Mouse (Mus musculus): ENCODE measurements around the gene Gm20390. TPM values are rescaled to one million over a fixed set of nuclear protein-coding genes. Genes with fewer than 3 reads are reported as not detected.

Gm20390 gene
- total RNA-seq, 1 experiment from 2014 or later: 10.9 TPM

GRCm38 (mm10) chr11:93907839-93908238 is 60.3 kb downstream of the Gm20390 start:
- ATAC-seq (ENCODE audit: extremely low read depth, insufficient number of reproducible peaks, low FRiP score, poor library complexity, severe bottlenecking): no peak

- no peak for ATAC-seq (ENCODE audit: extremely low read depth, insufficient number of reproducible peaks, low FRiP score, poor library complexity, severe bottlenecking)
Observed at GRCm38 (mm10) chr11:93906834-93907233, 61.3 kb downstream of the Gm20390 start.

Other genes starting within 250 kb of the Gm20390 start
- 30.2 and 38.8 TPM in 2 replicates for gene Utp18, start 82.5 kb downstream of the Gm20390 start, total RNA-seq (2017)
- 59.0 and 68.0 TPM in 2 replicates for gene Mbtd1, start 82.4 kb downstream of the Gm20390 start, total RNA-seq (2017)
- gene Nme2, start 12.0 kb downstream of the Gm20390 start, total RNA-seq (2017): 40.9 and 60.4 TPM in 2 replicates
- gene Nme1, start 228 bp upstream of the Gm20390 start, total RNA-seq (2017): 10.5 and 22.0 TPM in 2 replicates
- gene Spag9, start 27.8 kb upstream of the Gm20390 start, total RNA-seq (2017): 180 and 187 TPM in 2 replicates
- 32.8 and 39.6 TPM in 2 replicates for gene Tob1, start 243.2 kb upstream of the Gm20390 start, total RNA-seq (2017)

All from neutrophil, adult 5-6 weeks (primary cell).